Mouse (Mus musculus): ENCODE results near the gene Gstp3.

DNA sequence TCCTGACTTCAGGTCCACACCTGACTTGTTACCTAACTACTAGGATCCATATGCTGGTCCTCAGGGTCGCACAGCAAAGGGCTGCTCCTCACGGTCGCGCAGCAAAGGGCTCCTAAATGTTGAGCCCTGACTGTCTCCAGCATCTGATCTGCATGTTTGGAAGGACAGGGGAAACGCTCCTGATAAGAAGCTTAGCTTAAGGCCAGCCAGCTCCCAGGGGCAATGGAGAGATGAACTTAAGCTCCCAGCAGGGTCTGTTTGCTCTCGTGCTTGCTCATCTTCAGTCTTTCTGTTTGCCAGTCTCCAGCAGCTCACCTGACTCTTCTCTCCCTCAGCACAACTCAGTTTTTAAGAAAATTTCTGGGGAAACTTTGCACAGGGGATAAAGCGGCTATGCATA is 26.7 kb downstream of the Gstp3 start:
- no peak for TF ChIP-seq CTCF (conservative IDR thresholded peaks at IDR 0.05; ENCODE audit: low read length)
- no peak for TF ChIP-seq NANOG (IDR thresholded peaks at IDR 0.05; ENCODE audit: borderline replicate concordance, low read length)
- no peak for TF ChIP-seq POU5F1 (IDR thresholded peaks at IDR 0.05; ENCODE audit: borderline replicate concordance, low read length)
